10 mouse cellular contexts compared by ENCODE assay signal in genomic region chr8:94189275-94190031, GRCm38 (mm10). TPM values are rescaled to one million over a fixed set of nuclear protein-coding genes. Genes with fewer than 3 reads are reported as not detected.
DNase-seq lines count a peak whose midpoint lies in the region; ATAC-seq and TF ChIP-seq lines count a peak whose summit lies in the region.
"Had no signal": no experiment of that assay in that cellular context is flagged by ENCODE, and none has a peak within 500 bp of the region (broad histone marks: within the 10 kb centered on the region; RNA-seq: fewer than 3 reads in every experiment).

No protein-coding gene starts in this region.

- whole genome bisulfite sequencing in liver, embryonic 13.5 days (ENCODE audit: insufficient replicate concordance) = 60% methylated on average over 13 of the region's 13 CpGs
- 64% methylated on average over 13 of the region's 13 CpGs for WGBS in liver, embryonic 11.5 days
- WGBS in olfactory bulb, adult 2 months = 35% methylated on average over 13 of the region's 13 CpGs
- WGBS in intestine, embryonic 15.5 days = 66% methylated on average over 13 of the region's 13 CpGs

- peaks cover 66% of the 10 kb centered on the region for H3K4me1 ChIP-seq in liver, embryonic 13.5 days (replicated peaks)
- H3K4me1 ChIP-seq in liver, embryonic 11.5 days (replicated peaks; ENCODE audit: control insufficient read depth, insufficient read depth, low read length) = peaks cover 24% of the 10 kb centered on the region
- H3K4me1 ChIP-seq in olfactory bulb, adult 2 months (ENCODE audit: control insufficient read depth, insufficient read depth, low read length) = peaks cover 20% of the 10 kb centered on the region
- peaks cover 13% of the 10 kb centered on the region for H3K4me1 ChIP-seq in intestine, embryonic 15.5 days (replicated peaks)

- H3K4me2 ChIP-seq in liver, embryonic 13.5 days = no peak overlapping the region
- no peak overlapping the region for H3K4me2 ChIP-seq in liver, embryonic 11.5 days
- H3K4me2 ChIP-seq in intestine, embryonic 15.5 days (replicated peaks) = no peak overlapping the region
- H3K4me2 ChIP-seq: limb, embryonic 13.5 days had no signal

- intact Hi-C loops in heart, postnatal 36 days (cut with DNase I) = loop anchor here (10.0 kb wide), 1 partner anchor 595 kb away; no protein-coding TSS in a partner anchor

- H3K9ac ChIP-seq in liver, embryonic 13.5 days = 0 out of 2 replicates have a peak overlapping the region, but pooled peaks have one; percentile 63
- no peak overlapping the region for H3K9ac ChIP-seq in liver, embryonic 11.5 days (ENCODE audit: low read depth, low read length)
- H3K9ac ChIP-seq in intestine, embryonic 15.5 days = no peak overlapping the region
- H3K9ac ChIP-seq: limb, embryonic 13.5 days had no signal

- TF ChIP-seq CTCF in olfactory bulb, adult 2 months (IDR thresholded peaks at IDR 0.05; ENCODE audit: insufficient read depth, low read depth, low read length) = no peak

- TF ChIP-seq POLR2A in olfactory bulb, adult 2 months (IDR thresholded peaks at IDR 0.05; ENCODE audit: insufficient read depth, low read depth, low read length) = no peak

- no peaks in the 10 kb centered on the region for H3K36me3 ChIP-seq in liver, embryonic 13.5 days
- no peaks in the 10 kb centered on the region for H3K36me3 ChIP-seq in liver, embryonic 11.5 days (ENCODE audit: control insufficient read depth, insufficient read depth, low read length)
- H3K36me3 ChIP-seq in intestine, embryonic 15.5 days = no peaks in the 10 kb centered on the region
- H3K36me3 ChIP-seq: limb, embryonic 13.5 days had no signal

- peak; percentile 49 for DNase-seq in adrenal gland, postnatal 10 days
- DNase-seq in adrenal gland, postnatal 36 days = no peak
- no peak for DNase-seq in liver, embryonic 13.5 days
- no peak for DNase-seq in liver, embryonic 11.5 days (ENCODE audit: low spot score)
- peak; percentile 52 to 64 for DNase-seq in heart, postnatal 36 days

- peaks cover 37% of the 10 kb centered on the region for H3K27me3 ChIP-seq in liver, embryonic 13.5 days
- H3K27me3 ChIP-seq in liver, embryonic 11.5 days (replicated peaks; ENCODE audit: control insufficient read depth, insufficient read depth, low read length) = peaks cover 24% of the 10 kb centered on the region
- peaks cover 17% of the 10 kb centered on the region for H3K27me3 ChIP-seq in intestine, embryonic 15.5 days (replicated peaks)

- no peaks in the 10 kb centered on the region for H3K9me3 ChIP-seq in liver, embryonic 13.5 days (replicated peaks)
- H3K9me3 ChIP-seq in liver, embryonic 11.5 days (ENCODE audit: control insufficient read depth, low read length) = no peaks in the 10 kb centered on the region
- H3K9me3 ChIP-seq in intestine, embryonic 15.5 days = no peaks in the 10 kb centered on the region
- H3K9me3 ChIP-seq: limb, embryonic 13.5 days had no signal

- no peak for ATAC-seq in liver, embryonic 13.5 days (ENCODE audit: low read depth)
- ATAC-seq in liver, embryonic 11.5 days (replicated peaks; ENCODE audit: low FRiP score) = no peak
- no peak for ATAC-seq in intestine, embryonic 15.5 days
- no peak for ATAC-seq in CD4-positive, CD25-positive, alpha-beta regulatory T cell, adult 4 months

- H3K4me3 ChIP-seq in liver, embryonic 13.5 days (replicated peaks) = no peak overlapping the region
- no peak overlapping the region for H3K4me3 ChIP-seq in liver, embryonic 11.5 days (ENCODE audit: low read depth, low read length)
- no peak overlapping the region for H3K4me3 ChIP-seq in olfactory bulb, adult 2 months (ENCODE audit: insufficient read depth, low read depth, low read length)
- no peak overlapping the region for H3K4me3 ChIP-seq in intestine, embryonic 15.5 days (replicated peaks)
- H3K4me3 ChIP-seq: limb, embryonic 13.5 days had no signal

- H3K27ac ChIP-seq in liver, embryonic 13.5 days = no peak overlapping the region
- H3K27ac ChIP-seq in liver, embryonic 11.5 days (ENCODE audit: low read depth, low read length) = no peak overlapping the region
- H3K27ac ChIP-seq in olfactory bulb, adult 2 months (ENCODE audit: insufficient read depth, low read depth, low read length) = 0 out of 2 replicates have a peak overlapping the region, but pooled peaks have one; percentile 15
- H3K27ac ChIP-seq in intestine, embryonic 15.5 days = no peak overlapping the region
- H3K27ac ChIP-seq: limb, embryonic 13.5 days had no signal

RNA-seq across cellular contexts. Expression of gene Mt1, which starts 10.6 kb away (rescaled TPM):
- total RNA-seq in adrenal gland, postnatal 10 days (2021) = 100 to 1,000 TPM; 147 to 449 TPM
- 100 to 1,000 TPM; 298 to 394 TPM for total RNA-seq in adrenal gland, postnatal 36 days (2021)
- polyA plus RNA-seq in liver, embryonic 13.5 days (2015; fragmentation: Nextera tagmentation; extraction: Ambion mirVana) = 3,562 and 4,215 TPM in 2 replicates
- 2,440 and 2,461 TPM in 2 replicates for polyA plus RNA-seq in liver, embryonic 11.5 days (2014; fragmentation: Nextera tagmentation; extraction: Ambion mirVana)
- total RNA-seq in heart, postnatal 36 days (2021) = 100 to 1,000 TPM; 482 to 504 TPM
- 885 TPM in 1 of 2 replicates, not detected in the other for polyA plus RNA-seq in olfactory bulb, adult 2 months (2012; ENCODE audit: insufficient read depth, insufficient read length, low replicate concordance, missing spikeins)
- 2,231 and 2,526 TPM in 2 replicates for polyA plus RNA-seq in intestine, embryonic 15.5 days (2015; fragmentation: Nextera tagmentation; extraction: Ambion mirVana)
- 1 to 10 TPM; 3.5 to 4.2 TPM for polyA plus RNA-seq in CD4-positive, CD25-positive, alpha-beta regulatory T cell, adult 4 months (2017; shearing (Covaris generic))

RNA-seq across cellular contexts. Expression of gene Mt2, which starts 17.0 kb away (rescaled TPM):
- 100 to 1,000 TPM in 1 of 2 experiments, 10 to 100 TPM in 1; 67.8 to 348 TPM for total RNA-seq in adrenal gland, postnatal 10 days (2021)
- 100 to 1,000 TPM; 138 to 410 TPM for total RNA-seq in adrenal gland, postnatal 36 days (2021)
- 1,104 and 1,162 TPM in 2 replicates for polyA plus RNA-seq in liver, embryonic 13.5 days (2015; fragmentation: Nextera tagmentation; extraction: Ambion mirVana)
- polyA plus RNA-seq in liver, embryonic 11.5 days (2014; fragmentation: Nextera tagmentation; extraction: Ambion mirVana) = 785 and 795 TPM in 2 replicates
- total RNA-seq in heart, postnatal 36 days (2021) = 100 to 1,000 TPM; 160 to 162 TPM
- polyA plus RNA-seq in olfactory bulb, adult 2 months (2012; ENCODE audit: insufficient read depth, insufficient read length, low replicate concordance, missing spikeins) = not detected in 2 replicates
- polyA plus RNA-seq in intestine, embryonic 15.5 days (2015; fragmentation: Nextera tagmentation; extraction: Ambion mirVana) = 522 and 534 TPM in 2 replicates
- polyA plus RNA-seq in CD4-positive, CD25-positive, alpha-beta regulatory T cell, adult 4 months (2017; shearing (Covaris generic)) = not detected

RNA-seq across cellular contexts. Expression of gene Nup93, which starts 24.9 kb away (rescaled TPM):
- total RNA-seq in adrenal gland, postnatal 10 days (2021) = 10 to 100 TPM; 17.3 to 21.1 TPM
- total RNA-seq in adrenal gland, postnatal 36 days (2021) = 10 to 100 TPM; 15.7 to 16.1 TPM
- polyA plus RNA-seq in liver, embryonic 13.5 days (2015; fragmentation: Nextera tagmentation; extraction: Ambion mirVana) = 58.7 and 65.6 TPM in 2 replicates
- polyA plus RNA-seq in liver, embryonic 11.5 days (2014; fragmentation: Nextera tagmentation; extraction: Ambion mirVana) = 106 and 124 TPM in 2 replicates
- total RNA-seq in heart, postnatal 36 days (2021) = 10 to 100 TPM; 15.1 to 15.2 TPM
- polyA plus RNA-seq in olfactory bulb, adult 2 months (2012; ENCODE audit: insufficient read depth, insufficient read length, low replicate concordance, missing spikeins) = not detected in 2 replicates
- polyA plus RNA-seq in intestine, embryonic 15.5 days (2015; fragmentation: Nextera tagmentation; extraction: Ambion mirVana) = 70.2 and 74.9 TPM in 2 replicates
- 10 to 100 TPM; 26.4 to 51.6 TPM for polyA plus RNA-seq in CD4-positive, CD25-positive, alpha-beta regulatory T cell, adult 4 months (2017; shearing (Covaris generic))

RNA-seq across cellular contexts. Expression of gene Mt3, which starts 37.0 kb away (rescaled TPM):
- total RNA-seq in adrenal gland, postnatal 10 days (2021) = 10 to 100 TPM in 1 of 2 experiments, 1 to 10 TPM in 1; 7.6 to 11.1 TPM
- total RNA-seq in adrenal gland, postnatal 36 days (2021) = 1 to 10 TPM; 4.1 to 5.9 TPM
- polyA plus RNA-seq in liver, embryonic 13.5 days (2015; fragmentation: Nextera tagmentation; extraction: Ambion mirVana) = 0.45 and 0.47 TPM in 2 replicates
- polyA plus RNA-seq in liver, embryonic 11.5 days (2014; fragmentation: Nextera tagmentation; extraction: Ambion mirVana) = 0.64 and 0.95 TPM in 2 replicates
- 1 to 10 TPM; 1.9 to 4.1 TPM for total RNA-seq in heart, postnatal 36 days (2021)
- not detected in 2 replicates for polyA plus RNA-seq in olfactory bulb, adult 2 months (2012; ENCODE audit: insufficient read depth, insufficient read length, low replicate concordance, missing spikeins)
- 4.4 and 5.6 TPM in 2 replicates for polyA plus RNA-seq in intestine, embryonic 15.5 days (2015; fragmentation: Nextera tagmentation; extraction: Ambion mirVana)
- polyA plus RNA-seq in CD4-positive, CD25-positive, alpha-beta regulatory T cell, adult 4 months (2017; shearing (Covaris generic)) = not detected

RNA-seq across cellular contexts. Expression of gene Mt4, which starts 52.5 kb away (rescaled TPM):
- total RNA-seq in adrenal gland, postnatal 10 days (2021) = not detected
- total RNA-seq in adrenal gland, postnatal 36 days (2021) = not detected
- polyA plus RNA-seq in liver, embryonic 13.5 days (2015; fragmentation: Nextera tagmentation; extraction: Ambion mirVana) = 0.78 and 0.98 TPM in 2 replicates
- polyA plus RNA-seq in liver, embryonic 11.5 days (2014; fragmentation: Nextera tagmentation; extraction: Ambion mirVana) = not detected in 2 replicates
- not detected for total RNA-seq in heart, postnatal 36 days (2021)
- polyA plus RNA-seq in olfactory bulb, adult 2 months (2012; ENCODE audit: insufficient read depth, insufficient read length, low replicate concordance, missing spikeins) = not detected in 2 replicates
- 4.1 and 4.2 TPM in 2 replicates for polyA plus RNA-seq in intestine, embryonic 15.5 days (2015; fragmentation: Nextera tagmentation; extraction: Ambion mirVana)
- polyA plus RNA-seq in CD4-positive, CD25-positive, alpha-beta regulatory T cell, adult 4 months (2017; shearing (Covaris generic)) = not detected
- polyA plus RNA-seq: gonadal fat pad, adult 2 months; limb, embryonic 13.5 days had no signal

Comparison
In these comparisons a context has a peak if more than half of its experiments do, and no peak if none do; other contexts are left out.
1. DNase-seq: peak in adrenal gland, postnatal 10 days (single experiment) and heart, postnatal 36 days (2 of 2); none in adrenal gland, postnatal 36 days (0 of 2), liver, embryonic 13.5 days (single experiment) and liver, embryonic 11.5 days (single experiment).
2. RNA of gene Mt2, which starts 17.0 kb away (polyA plus RNA-seq): 1,104 to 1,162 TPM in liver, embryonic 13.5 days, 785 to 795 TPM in liver, embryonic 11.5 days and 522 to 534 TPM in intestine, embryonic 15.5 days; not detected in CD4-positive, CD25-positive, alpha-beta regulatory T cell, adult 4 months and not detected in olfactory bulb, adult 2 months; every median in the first group is over 100 times any median in the second.